Mouse (Mus musculus): ENCODE measurements around the gene Tfap2c.

The Tfap2c gene

DNA sequence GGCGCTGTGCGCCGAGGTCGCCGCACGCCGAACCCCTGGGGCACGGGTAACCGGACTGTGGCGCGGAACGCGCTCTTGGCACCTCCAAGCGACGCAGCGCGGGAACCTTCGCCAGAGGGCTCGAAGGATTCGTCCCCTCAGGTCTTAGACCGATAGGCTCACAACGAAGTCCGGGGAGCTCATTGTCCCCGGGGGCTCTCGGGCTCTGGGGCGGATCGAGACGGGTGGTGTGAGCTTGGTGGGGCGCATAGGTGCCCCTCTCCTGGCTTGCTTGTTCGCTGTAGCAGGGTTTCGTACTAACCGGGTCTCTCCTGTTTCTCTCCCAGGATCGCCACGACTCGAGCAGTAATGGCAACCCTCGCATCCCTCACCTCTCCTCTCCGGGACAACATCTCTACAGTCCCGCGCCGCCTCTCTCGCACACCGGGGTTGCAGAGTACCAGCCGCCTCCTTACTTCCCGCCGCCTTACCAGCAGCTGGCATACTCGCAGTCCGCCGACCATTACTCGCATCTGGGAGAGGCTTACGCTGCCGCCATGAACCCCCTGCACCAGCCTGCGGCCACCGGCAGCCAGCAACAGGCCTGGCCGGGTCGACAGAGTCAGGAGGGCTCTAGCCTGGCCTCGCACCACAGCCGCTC lies 1.8 kb downstream of the Tfap2c start:
- no peak for DNase-seq

DNA sequence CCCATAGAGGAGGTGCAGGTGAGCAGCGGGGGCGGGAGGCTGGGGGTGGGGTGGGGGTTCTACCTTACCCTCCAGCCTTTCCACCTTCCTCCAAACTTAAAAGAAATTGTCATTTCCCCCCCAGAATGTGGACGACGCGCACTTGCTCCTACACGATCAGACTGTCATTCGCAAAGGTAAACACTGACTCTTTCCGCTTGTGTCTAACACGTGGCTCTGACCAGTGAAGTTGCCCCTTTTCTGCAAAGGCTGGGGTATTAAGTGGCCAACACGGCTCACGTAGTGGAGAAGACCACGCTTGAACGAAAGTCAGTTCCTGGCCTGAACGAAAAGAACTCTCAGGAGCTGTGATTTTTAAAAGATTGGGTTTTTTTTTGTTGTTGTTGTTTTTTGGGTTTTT lies 2.5 kb downstream of the Tfap2c start:
- DNase-seq, result no peak

- no peak for DNase-seq
Observed at GRCm38 (mm10) chr2:172552666-172553065, 3.3 kb downstream of the Tfap2c start.

DNA sequence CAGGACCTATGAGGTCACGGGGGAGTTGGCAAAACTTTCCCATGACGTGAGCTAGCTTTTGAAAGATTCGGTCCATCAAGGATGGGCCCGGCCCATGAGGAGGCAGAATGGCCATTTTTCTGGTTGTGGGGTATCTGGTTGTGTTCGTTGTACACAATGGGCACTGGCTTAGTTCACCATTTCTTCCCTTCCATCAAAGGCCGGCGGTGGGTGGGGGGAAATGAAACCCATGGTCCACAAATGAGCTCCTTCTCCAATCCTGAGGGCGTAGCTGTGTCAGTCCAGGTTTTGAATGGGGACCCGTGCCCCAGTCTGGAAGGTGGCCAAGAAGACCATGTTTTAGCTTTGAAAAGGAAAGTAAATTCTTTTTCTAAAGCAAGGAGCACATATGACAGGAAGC lies 4.8 kb downstream of the Tfap2c start:
- no peak for DNase-seq

- no peak for DNase-seq
Observed at GRCm38 (mm10) chr2:172558674-172559468, 9.5 kb downstream of the Tfap2c start.

DNA sequence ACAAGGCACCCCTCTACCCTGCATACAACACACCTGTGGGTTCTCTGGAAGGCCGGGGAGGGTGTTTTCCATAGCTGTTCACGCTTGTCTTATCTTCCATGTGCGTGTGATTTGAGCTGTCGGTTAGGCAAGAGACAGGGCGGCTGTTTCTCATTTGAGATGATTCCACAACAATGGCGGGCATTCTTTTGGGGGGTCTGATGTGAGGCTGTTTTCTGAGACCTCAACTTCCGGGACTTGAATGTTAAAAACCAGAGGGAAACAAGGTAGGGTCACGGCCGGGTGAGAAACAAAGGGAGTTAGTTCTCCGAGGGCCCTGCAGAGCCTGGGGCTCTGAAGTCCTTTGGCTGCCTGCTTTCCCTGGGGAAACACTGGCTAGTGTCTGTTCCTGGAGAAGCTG lies 11.6 kb downstream of the Tfap2c start:
- DNase-seq, result no peak

GRCm38 (mm10) chr2:172567835-172568234 lies 18.4 kb downstream of the Tfap2c start:
- no peak for DNase-seq

GRCm38 (mm10) chr2:172568466-172568865 lies 19.1 kb downstream of the Tfap2c start:
- DNase-seq, result no peak

DNA sequence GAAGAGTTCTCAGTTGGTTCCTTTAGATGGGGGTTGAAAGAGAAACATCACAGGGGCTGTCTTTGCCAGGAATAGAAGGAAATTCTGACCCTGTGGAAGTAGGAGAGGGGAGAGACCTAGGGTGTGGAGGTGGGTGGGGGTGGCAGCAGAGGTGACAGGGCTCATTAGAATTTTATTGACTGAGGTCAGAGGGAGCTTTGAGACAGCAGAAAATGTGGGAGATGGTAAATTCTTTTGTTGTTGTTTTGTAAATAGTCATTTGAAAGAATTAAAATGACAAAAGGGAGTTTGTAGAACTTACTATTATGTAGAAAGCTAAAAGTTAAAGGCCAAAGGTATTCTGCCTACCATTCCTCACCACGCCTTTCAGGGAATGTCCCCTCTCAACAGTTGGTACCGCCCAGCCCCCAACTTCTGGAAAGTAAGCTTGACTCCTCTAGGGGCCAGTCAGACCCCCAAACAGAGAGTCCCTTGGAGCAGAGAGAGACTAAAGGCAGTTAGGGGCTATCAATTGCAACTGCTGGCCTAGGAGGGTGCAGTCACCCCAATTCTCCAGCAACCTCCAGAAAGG lies 27.9 kb downstream of the Tfap2c start:
- DNase-seq, result no peak

DNA sequence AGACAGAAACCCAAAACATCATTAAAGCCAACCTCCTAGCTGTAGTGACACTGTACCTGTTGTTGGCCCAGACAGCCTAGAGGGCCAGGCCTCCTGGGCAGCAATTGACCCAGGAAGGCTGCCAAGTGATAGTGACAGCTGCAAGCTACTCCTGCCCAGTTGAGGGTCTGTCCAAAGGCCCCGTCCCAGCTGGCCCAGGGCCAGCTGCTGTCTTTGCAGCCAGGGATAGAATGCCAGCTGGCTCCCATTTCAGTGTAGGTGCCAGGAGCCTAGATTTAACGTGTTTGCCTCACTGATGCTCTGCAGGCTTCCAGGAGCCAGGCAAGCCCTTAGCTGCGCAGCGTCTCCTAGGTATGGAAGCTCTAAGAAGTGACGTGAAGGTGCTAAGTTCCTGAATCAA lies 29.8 kb downstream of the Tfap2c start:
- DNase-seq, result no peak

DNA sequence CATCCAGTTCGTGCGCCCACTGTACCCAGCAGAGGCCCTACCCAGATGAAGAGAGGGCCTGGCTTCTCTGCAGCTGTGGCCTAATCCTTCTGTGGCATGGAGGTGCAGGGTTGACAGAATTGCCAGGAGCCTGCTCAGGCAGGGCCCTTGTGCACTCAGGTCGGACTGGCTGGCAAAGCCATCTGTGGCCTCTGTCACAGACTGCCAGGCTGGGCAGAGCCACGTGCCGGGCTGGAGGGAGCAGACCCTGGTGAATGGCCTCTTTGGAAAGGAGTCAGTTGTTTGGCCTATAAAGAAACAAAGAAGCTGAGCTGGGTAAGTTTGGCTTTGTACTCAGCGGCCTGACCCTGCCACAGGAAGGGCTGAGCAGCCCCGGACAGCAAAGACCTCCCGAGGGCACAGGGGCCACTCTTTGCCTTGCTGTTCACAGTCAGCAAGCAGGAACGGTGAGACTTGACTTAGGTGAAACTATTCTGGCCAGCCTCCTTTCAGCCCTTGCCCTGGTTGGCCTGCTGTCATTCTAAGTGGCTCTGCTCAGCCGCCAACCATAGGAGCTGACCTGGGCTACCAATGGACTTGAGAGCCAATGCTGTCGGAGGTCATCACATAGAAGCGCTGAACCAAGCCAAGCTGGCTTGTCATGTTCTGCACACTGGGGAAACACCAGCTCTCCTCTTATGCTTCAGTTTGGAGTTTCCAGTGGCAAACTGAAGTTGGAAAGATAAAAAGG lies 31.3 kb downstream of the Tfap2c start:
- DNase-seq, result no peak

GRCm38 (mm10) chr2:172583312-172583711 lies 33.9 kb downstream of the Tfap2c start:
- DNase-seq, result no peak

GRCm38 (mm10) chr2:172585329-172585728 lies 35.9 kb downstream of the Tfap2c start:
- DNase-seq, result no peak

GRCm38 (mm10) chr2:172589048-172589447 lies 39.7 kb downstream of the Tfap2c start:
- no peak for DNase-seq

DNA sequence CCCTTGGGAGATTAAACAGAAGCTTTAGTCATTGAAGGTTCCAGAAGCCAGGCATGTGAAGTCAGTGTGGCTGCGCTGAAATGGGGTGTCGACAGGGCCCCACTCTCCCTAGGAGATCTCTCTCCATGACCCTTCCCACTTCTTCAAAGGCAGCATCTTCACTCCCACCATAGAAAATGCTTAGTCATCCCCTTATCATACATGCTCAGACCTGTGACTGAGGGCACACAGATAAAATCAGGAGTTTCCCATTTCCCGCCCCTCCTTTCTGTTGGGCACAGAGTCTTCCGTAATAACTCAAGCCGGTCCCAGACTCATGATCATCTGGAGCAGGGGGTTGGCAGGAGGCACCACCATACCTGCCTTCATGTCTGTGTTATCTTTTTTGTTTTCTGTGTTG lies 41.4 kb downstream of the Tfap2c start:
- no peak for DNase-seq

DNA sequence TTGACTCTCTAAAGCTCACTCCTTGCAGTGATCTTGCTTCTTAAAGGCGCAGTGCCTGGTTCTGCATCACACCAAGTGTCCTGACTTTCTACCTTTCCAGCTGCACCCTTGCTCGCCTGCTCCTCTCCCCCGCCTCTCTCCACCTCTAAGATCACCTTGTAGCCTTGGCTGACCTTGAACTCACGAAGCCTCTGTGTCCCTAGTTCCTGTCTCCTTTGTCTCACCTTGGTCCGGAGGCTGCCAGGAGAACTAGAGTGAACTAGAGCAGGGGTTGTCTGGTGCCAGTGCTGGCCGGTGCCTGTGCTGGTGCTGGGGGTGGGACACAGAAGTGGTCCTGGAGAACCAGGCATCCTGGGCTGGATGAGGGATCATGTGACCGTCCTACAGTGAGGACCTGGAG lies 44.9 kb downstream of the Tfap2c start:
- no peak for DNase-seq

DNA sequence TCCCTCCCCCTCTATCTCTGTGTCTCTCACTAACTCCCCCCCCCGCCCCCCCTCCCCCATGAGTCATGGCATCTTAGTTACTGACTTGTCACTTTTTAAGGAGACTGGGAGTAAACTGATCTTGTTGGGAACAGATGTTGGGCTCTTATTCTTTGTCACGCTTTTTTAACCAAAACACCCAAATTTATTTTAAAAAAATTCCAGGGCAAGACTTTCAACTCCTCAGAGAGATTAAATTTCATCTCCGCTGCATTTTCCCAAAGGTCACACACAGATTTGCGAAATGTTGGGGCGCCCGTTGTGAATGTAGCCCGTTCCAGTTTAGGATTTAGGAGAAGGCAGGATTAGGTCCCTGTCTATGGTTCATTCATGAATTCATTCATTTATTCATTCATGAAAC lies 47.7 kb downstream of the Tfap2c start:
- DNase-seq, result no peak

GRCm38 (mm10) chr2:172597881-172598280 lies 48.5 kb downstream of the Tfap2c start:
- no peak for DNase-seq

DNA sequence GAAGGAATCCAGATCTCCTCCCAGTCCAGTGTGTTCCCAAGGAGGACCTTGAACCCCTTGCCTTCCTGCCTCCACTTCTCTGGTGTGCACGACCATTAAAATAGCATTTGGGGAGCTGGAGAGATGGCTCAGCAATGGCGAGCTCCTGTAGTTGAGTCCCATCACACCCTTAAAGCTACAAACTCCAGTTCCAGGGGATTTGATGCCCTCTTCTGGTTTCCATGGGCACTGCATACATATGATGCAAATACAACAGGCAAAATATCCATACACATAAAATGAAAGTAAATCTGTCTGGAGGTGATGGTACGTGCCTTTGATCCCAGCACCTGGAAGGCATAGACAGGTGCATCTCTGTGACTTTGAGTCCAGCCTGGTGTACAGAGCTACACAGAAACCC lies 55.2 kb downstream of the Tfap2c start:
- DNase-seq, result no peak

DNA sequence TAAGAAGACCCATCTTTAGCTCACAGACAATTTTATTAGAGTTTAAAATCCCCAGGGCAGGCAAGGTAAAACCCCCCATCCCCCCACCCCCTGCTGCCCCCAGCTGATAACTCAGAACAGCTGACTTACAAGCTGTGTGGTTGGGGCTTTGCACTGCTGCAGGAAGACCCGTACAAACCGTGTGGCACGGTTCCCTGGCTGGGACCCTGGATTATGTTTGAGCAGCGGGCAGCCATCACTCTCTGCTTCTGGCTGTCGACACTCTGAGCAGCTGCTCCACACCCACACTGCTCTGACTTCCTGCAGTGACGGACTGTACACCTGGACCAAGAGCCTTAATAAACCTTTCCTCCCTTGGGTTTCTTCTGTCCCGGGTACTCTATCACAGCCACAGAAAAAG lies 56.2 kb downstream of the Tfap2c start:
- no peak for DNase-seq

DNA sequence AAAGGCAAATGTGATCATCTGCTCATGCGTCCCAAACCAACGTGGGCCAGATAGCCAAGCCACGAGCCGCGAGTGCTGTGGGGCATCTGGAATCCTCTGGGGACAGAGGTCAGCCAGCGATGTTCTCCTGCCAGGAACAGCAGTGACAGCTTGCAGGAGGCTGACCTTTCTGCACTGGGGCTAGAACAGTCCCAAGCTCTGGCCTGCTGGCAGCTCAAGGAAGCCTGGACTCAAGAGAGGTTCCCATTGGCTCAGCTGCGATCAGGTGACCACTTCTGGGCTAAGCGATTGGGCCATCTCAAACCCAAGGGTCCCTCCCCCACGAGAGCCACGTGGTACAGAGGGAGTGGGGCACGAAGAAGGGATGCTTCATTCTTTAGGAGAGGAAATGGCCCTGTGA lies 58.3 kb downstream of the Tfap2c start:
- no peak for DNase-seq

All from lung, postnatal 36 days (tissue).